Mouse (Mus musculus) cerebellum, adult (tissue): ENCODE data around the gene Gm21954.

Experiments used
- ATAC-seq: cut with Nextera tagmentation; 2 replicates; pipeline ENCODE4 v1.9.2; 2017; ENCODE audit warnings: mild to moderate bottlenecking, moderate library complexity, mixed read lengths; ENCODE audit not compliant: insufficient number of reproducible peaks, low FRiP score, low TSS enrichment

Gm21954 gene

GRCm38 (mm10) chr3:55464226-55464625 lies 7.8 kb downstream of the Gm21954 start:
- peak; percentile 64 for ATAC-seq

GRCm38 (mm10) chr3:55462904-55463668 lies 8.9 kb downstream of the Gm21954 start:
- ATAC-seq = no peak

GRCm38 (mm10) chr3:55461685-55462655 lies 10.0 kb downstream of the Gm21954 start:
- peak; percentile 75 for ATAC-seq

GRCm38 (mm10) chr3:55461092-55461491 lies 10.9 kb downstream of the Gm21954 start:
- no peak for ATAC-seq

GRCm38 (mm10) chr3:55452464-55452863 lies 19.5 kb downstream of the Gm21954 start:
- no peak for ATAC-seq

- ATAC-seq = no peak
These were observed 20.1 kb downstream of the Gm21954 start for GRCm38 (mm10) chr3:55451877-55452276.

- no peak for ATAC-seq
These were observed 21.0 kb downstream of the Gm21954 start for GRCm38 (mm10) chr3:55451035-55451434.

- no peak for ATAC-seq
These were observed 22.9 kb downstream of the Gm21954 start for GRCm38 (mm10) chr3:55449148-55449547.

GRCm38 (mm10) chr3:55447486-55448460 lies 24.2 kb downstream of the Gm21954 start:
- peak; percentile 75 for ATAC-seq

GRCm38 (mm10) chr3:55446681-55447080 lies 25.3 kb downstream of the Gm21954 start:
- no peak for ATAC-seq

- peak; percentile 69 for ATAC-seq
These were observed 28.3 kb downstream of the Gm21954 start for GRCm38 (mm10) chr3:55443725-55444124.

GRCm38 (mm10) chr3:55443271-55443670 lies 28.7 kb downstream of the Gm21954 start:
- no peak for ATAC-seq

GRCm38 (mm10) chr3:55442012-55442645 lies 29.9 kb downstream of the Gm21954 start:
- ATAC-seq = no peak

GRCm38 (mm10) chr3:55440342-55440741 lies 31.7 kb downstream of the Gm21954 start:
- peak; percentile 74 for ATAC-seq

GRCm38 (mm10) chr3:55438824-55439446 lies 33.1 kb downstream of the Gm21954 start:
- ATAC-seq = no peak

- ATAC-seq = no peak
These were observed 37.7 kb downstream of the Gm21954 start for GRCm38 (mm10) chr3:55434276-55434675.

GRCm38 (mm10) chr3:55431223-55431622 lies 40.8 kb downstream of the Gm21954 start:
- ATAC-seq = no peak

GRCm38 (mm10) chr3:55430022-55430549 lies 41.9 kb downstream of the Gm21954 start:
- ATAC-seq = no peak
